Mouse (Mus musculus) liver, postnatal 0 days (tissue): ENCODE measurements around the gene Mical3. TPM values are rescaled to one million over a fixed set of nuclear protein-coding genes. Genes with fewer than 3 reads are reported as not detected.

Source experiments
- ATAC-seq: fragments of 200-750 bp; cut with Nextera tagmentation; 2 replicates; pipeline ENCODE4 v1.8.0; 2017; ENCODE audit warnings: mild to moderate bottlenecking, moderate library complexity
- DNase-seq: peaks from one replicate; pipeline ENCODE4 v3.0.0-alpha.2; 2016
- H3K27ac ChIP-seq: fragments of 300-500 bp; sonication (generic); 2 replicates; pipeline ENCODE4 v1.5.1; 2014; ENCODE audit warnings: antibody characterized with exemption, moderate library complexity, mild to moderate bottlenecking, low read depth
- H3K27me3 ChIP-seq: fragments of 300-500 bp; sonication (generic); 2 replicates; pipeline ENCODE4 v1.6.1; 2014; ENCODE audit warnings: low read length, control low read depth, mixed read lengths; ENCODE audit not compliant: insufficient read depth
- H3K36me3 ChIP-seq: fragments of 300-500 bp; sonication (generic); replicated peaks from 2 replicates; pipeline ENCODE4 v1.6.1; 2014; ENCODE audit warnings: mild to moderate bottlenecking, control low read depth, low read length, moderate library complexity, mixed read lengths; ENCODE audit not compliant: insufficient read depth
- H3K4me1 ChIP-seq: fragments of 300-500 bp; sonication (generic); 2 replicates; pipeline ENCODE4 v1.6.1; 2014; ENCODE audit warnings: antibody characterized with exemption, mild to moderate bottlenecking, control low read depth; ENCODE audit not compliant: insufficient read depth
- H3K4me2 ChIP-seq: fragments of 300-500 bp; sonication (generic); 2 replicates; pipeline ENCODE4 v1.6.1; 2014; ENCODE audit warnings: low read depth, mild to moderate bottlenecking, low read length, moderate library complexity, mixed read lengths
- H3K4me3 ChIP-seq: fragments of 300-500 bp; sonication (generic); 2 replicates; pipeline ENCODE4 v1.5.1; 2014; ENCODE audit warnings: low read depth, low read length
- H3K9ac ChIP-seq: fragments of 300-500 bp; sonication (generic); replicated peaks from 2 replicates; pipeline ENCODE4 v1.6.1; 2014; ENCODE audit warnings: mild to moderate bottlenecking, moderate library complexity
- H3K9me3 ChIP-seq: fragments of 300-500 bp; sonication (generic); 2 replicates; pipeline ENCODE4 v1.6.1; 2016; ENCODE audit warnings: mild to moderate bottlenecking, control low read depth, low read length, mixed read lengths
- CTCF ChIP-seq: sonication (generic); IDR thresholded peaks from 2 replicates; pipeline ENCODE4 v1.5.1; 2016; ENCODE audit warnings: antibody characterized with exemption, low read depth
- EP300 ChIP-seq: IDR thresholded peaks from 2 replicates; pipeline ENCODE4 v1.6.1; 2016; ENCODE audit warnings: antibody characterized with exemption, low read depth, mild to moderate bottlenecking
- WGBS: fragments of 180-500 bp; shearing (Covaris S2); extraction: QIAGEN DNeasy Blood & Tissue Kit; methylation state at CpG from one replicate; pipeline ENCODE4 v1.1.7; 2014; ENCODE audit not compliant: insufficient replicate concordance; 5-methylcytosine and 5-hydroxymethylcytosine counted together
- polyA plus RNA-seq: library from polyadenylated mRNA; unstranded; fragments of >200 nt; fragmentation: Nextera tagmentation; extraction: Ambion mirVana; gene quantifications from 2 replicates; pipeline ENCODE4 v1.2.1, GENCODE M21; 2015

Mical3 gene
- polyA plus RNA-seq, 1 experiment from 2014 or later, result 4.5 TPM

DNA sequence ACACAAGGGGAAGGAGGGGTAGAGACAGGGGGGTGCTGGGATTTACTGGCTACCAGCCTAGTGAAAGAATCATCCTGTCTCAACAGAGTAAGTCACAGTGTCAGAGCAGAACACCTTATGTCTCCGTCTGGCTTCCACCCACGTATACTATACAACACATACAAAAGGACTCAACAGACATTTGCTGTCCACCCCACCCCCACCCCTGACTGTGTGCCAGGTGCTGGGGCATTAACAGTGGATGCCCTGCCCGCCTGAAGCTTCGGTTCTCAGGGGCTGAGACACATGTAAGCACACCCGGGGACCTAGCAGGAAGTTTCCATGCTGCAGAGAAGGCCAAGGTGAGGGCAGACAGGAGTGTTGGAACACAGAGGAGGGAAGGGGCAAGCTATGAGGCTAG is 52.6 kb downstream of the Mical3 start:
- 65% methylated on average over 5 of the region's 5 CpGs for WGBS
- no peak overlapping the region for H3K4me2 ChIP-seq
- ATAC-seq (no peak), DNase-seq (no peak)
- no peak overlapping the region for H3K4me3 ChIP-seq
- H3K9me3 ChIP-seq, result no peaks in the 10 kb centered on the region
- no peaks in the 10 kb centered on the region for H3K27me3 ChIP-seq
- TF ChIP-seq EP300, result no peak
- TF ChIP-seq CTCF, result no peak
- H3K9ac ChIP-seq, result no peak overlapping the region
- no peaks in the 10 kb centered on the region for H3K36me3 ChIP-seq
- H3K4me1 ChIP-seq, result peaks cover 24% of the 10 kb centered on the region
- no peak overlapping the region for H3K27ac ChIP-seq

DNA sequence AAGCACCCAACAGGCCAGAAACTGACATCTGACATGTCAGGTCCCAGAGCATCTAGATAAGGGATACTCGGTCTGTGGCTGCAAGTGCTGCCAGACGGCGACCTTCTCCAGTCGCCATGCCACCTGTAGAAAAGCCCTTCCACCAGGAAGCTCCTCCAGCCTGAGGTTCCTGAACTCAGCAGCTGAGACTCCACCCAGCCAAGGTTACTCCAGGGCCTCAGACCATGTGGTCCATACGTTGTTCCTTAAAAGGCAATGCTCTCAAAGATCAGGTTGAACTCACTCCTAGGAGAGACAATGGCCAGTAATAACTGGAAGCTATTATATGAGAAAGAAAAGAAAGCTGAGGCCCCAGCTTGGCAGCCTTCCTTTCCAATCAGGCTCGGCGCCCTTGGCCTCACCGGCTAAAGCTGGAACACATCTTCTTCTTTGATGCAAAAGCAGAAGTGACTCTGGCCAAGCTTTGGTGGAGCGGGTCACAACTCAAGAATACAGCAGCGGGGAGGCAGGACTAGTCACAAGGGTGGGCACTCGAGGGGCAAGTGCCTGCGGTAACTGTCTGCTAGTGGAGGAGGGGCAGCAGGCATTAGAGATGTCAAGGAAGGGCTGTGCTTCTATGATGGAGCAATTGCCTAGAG is 53.8 kb downstream of the Mical3 start:
- H3K4me1 ChIP-seq, result peaks cover 21% of the 10 kb centered on the region
- no peak overlapping the region for H3K4me3 ChIP-seq
- H3K4me2 ChIP-seq, result no peak overlapping the region
- H3K27ac ChIP-seq, result no peak overlapping the region
- no peak overlapping the region for H3K9ac ChIP-seq
- no peaks in the 10 kb centered on the region for H3K27me3 ChIP-seq
- no peaks in the 10 kb centered on the region for H3K9me3 ChIP-seq
- H3K36me3 ChIP-seq, result no peaks in the 10 kb centered on the region
- DNase-seq, result no peak
- TF ChIP-seq EP300, result no peak
- no peak for TF ChIP-seq CTCF
- peak; percentile 11; the same call in 1 of the 2 replicates for ATAC-seq
- WGBS, result 32% methylated on average over 12 of the region's 12 CpGs

GRCm38 (mm10) chr6:121075763-121076162 is 55.0 kb downstream of the Mical3 start:
- DNase-seq (no peak), ATAC-seq (no peak)
- peaks cover 20% of the 10 kb centered on the region; the same call in 1 of the 2 replicates for H3K4me1 ChIP-seq
- H3K9me3 ChIP-seq, result no peaks in the 10 kb centered on the region
- H3K9ac ChIP-seq, result no peak overlapping the region
- H3K36me3 ChIP-seq, result no peaks in the 10 kb centered on the region
- H3K4me3 ChIP-seq, result no peak overlapping the region
- H3K4me2 ChIP-seq, result no peak overlapping the region
- H3K27ac ChIP-seq, result no peak overlapping the region
- 69% methylated on average over 1 of the region's 1 CpGs for WGBS
- no peaks in the 10 kb centered on the region for H3K27me3 ChIP-seq
- TF ChIP-seq CTCF, result no peak
- no peak for TF ChIP-seq EP300

DNA sequence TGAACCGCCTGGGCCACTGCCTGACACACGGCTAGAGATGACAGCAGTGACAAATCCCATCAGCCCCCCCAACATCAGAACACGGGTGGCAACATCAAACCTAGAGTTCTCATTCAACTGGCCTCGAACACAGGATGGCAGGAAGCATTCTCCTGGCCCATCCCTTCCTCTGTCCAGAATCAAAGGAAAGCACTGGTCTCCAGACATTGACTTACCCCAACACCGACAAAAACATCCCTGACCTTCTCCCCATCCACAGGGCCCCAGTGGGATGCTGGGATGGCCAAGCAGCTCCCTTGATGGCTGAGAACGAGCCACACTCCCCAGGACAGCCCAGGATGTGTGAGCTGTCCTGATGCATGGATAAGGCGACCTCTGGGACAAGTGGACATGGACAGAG is 57.5 kb downstream of the Mical3 start:
- H3K9ac ChIP-seq, result no peak overlapping the region
- no peak for DNase-seq
- H3K27me3 ChIP-seq, result no peaks in the 10 kb centered on the region
- no peaks in the 10 kb centered on the region for H3K36me3 ChIP-seq
- H3K4me2 ChIP-seq, result no peak overlapping the region
- no peaks in the 10 kb centered on the region for H3K9me3 ChIP-seq
- WGBS, result 77% methylated on average over 7 of the region's 7 CpGs
- no peak for ATAC-seq
- H3K4me1 ChIP-seq, result peaks cover 41% of the 10 kb centered on the region
- no peak overlapping the region for H3K4me3 ChIP-seq
- TF ChIP-seq EP300 (no peak), CTCF (no peak)
- no peak overlapping the region for H3K27ac ChIP-seq

DNA sequence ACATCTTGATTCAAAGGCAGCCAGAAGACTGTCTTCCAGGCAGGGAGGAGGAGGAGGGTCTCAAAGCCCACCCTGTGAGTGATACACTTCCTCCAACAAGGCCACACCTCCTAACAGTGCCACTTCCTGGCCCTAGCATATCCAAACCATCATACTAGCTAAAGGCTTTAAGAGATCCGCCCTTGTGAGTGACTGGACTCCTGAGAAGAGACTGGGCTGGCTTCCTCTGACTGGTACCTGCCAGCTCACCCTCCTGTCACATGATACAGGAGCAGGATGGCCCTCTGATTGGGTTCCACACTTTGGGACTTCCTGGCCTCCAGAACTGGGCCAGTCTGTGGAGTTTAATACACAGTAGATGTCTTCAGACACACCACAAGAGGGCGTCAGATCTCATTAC is 58.2 kb downstream of the Mical3 start:
- WGBS, result 80% methylated on average over 2 of the region's 2 CpGs
- peaks cover 46% of the 10 kb centered on the region for H3K4me1 ChIP-seq

DNA sequence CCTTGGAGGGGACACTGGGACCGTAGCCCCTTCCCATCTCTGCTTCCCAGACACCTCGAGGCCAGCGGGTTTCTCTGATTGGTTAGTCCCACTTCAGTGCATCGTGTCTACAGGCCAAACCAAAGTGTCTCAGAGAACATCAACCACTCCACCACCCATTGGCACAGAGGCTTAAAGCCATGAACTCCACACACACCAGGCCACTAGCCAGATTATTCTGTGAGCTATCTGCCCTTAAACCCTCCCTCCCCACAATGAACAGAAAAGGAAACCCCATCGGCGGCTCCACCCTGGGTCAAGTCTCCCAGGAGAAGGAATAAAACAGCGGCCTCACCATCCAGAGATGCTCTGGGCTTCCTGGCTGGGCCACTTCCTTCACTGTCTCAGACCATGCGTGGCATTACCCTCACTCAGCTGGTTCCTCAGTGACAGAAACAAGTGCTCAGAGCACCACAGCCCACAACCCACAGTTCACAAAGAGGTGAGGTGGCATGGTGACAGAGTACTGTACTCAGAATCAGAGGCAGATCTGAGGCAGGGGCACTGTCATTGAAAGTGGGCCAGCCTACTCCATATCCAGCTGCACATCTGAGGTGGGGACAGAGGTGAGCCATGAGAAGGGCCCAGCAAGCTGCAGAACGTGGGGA is 60.1 kb downstream of the Mical3 start:
- Histone ChIP-seq H3K4me3 (no peak overlapping the region), H3K4me1 (peaks cover 37% of the 10 kb centered on the region), H3K4me2 (no peak overlapping the region), H3K27me3 (no peaks in the 10 kb centered on the region), H3K27ac (0 out of 2 replicates have a peak overlapping the region, but pooled peaks have one; percentile 24), H3K9me3 (no peaks in the 10 kb centered on the region), H3K9ac (no peak overlapping the region), H3K36me3 (no peaks in the 10 kb centered on the region)
- 64% methylated on average over 9 of the region's 9 CpGs for WGBS
- TF ChIP-seq EP300 (no peak), CTCF (no peak)
- 0 out of 2 replicates have a peak, but pooled peaks have one; percentile 24 for ATAC-seq
- DNase-seq, result no peak

More for the DNA sequence above, 58.2 kb downstream of the Mical3 start:
- Histone ChIP-seq H3K9me3 (no peaks in the 10 kb centered on the region), H3K27me3 (no peaks in the 10 kb centered on the region), H3K4me3 (no peak overlapping the region), H3K27ac (no peak overlapping the region), H3K36me3 (no peaks in the 10 kb centered on the region), H3K4me2 (no peak overlapping the region), H3K9ac (no peak overlapping the region)
- no peak for DNase-seq
- TF ChIP-seq EP300 (no peak), CTCF (peak; percentile 28; the same call in 1 of the 2 replicates)
- no peak for ATAC-seq
